Mouse (Mus musculus): Measurements from ENCODE around the gene Nsfl1c.
A peak's percentile ranks its signal among the peaks of the same experiment; 100 is the strongest.
"Not testable (repeated sequence)": the region's sequence is repeated elsewhere in the genome, so short reads cannot be mapped to it uniquely, and the experiment has no call there.

Nsfl1c gene

DNA sequence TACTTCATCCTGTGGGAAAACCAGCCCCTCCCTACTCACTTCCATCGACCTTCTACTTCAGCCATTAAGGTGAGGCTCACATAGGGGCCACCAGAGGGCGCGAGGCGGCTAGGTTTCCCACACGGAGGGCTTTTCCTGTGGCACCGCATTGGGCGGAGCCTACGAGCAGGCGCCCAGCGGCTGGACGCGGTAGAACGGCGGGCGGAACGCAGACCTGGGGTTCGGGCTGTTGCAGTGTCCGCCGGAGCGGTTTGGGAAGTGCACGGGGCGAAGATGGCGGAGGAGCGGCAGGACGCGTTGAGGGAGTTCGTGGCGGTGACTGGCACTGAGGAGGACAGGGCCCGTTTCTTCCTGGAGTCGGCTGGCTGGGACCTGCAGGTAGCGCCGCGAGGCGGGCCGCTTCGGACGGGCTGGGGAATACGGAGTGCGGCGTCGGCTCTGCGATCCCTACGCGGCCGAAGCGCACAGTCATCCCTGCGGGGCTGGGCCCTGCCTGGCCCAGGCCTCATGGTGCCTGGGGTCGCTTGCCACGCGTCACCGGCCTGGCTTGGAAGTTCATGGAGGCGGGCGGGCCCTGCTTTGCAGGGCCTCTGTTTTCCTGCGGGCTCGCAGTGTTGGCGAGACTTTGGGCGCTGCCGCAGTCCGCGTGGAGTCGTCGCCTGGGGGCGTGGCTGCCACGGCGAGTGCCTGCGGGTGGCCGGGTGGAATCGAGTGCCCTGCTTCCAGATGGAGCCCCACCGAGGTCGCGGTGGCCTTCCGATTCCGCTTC lies at the start of gene Nsfl1c:
Gene Nsfl1c (plus strand): TSS at position 148 of the 769 bp plus-strand sequence.
- DNase-seq (ENCODE audit: low spot score in 2 of 2): peak; percentile 97

DNA sequence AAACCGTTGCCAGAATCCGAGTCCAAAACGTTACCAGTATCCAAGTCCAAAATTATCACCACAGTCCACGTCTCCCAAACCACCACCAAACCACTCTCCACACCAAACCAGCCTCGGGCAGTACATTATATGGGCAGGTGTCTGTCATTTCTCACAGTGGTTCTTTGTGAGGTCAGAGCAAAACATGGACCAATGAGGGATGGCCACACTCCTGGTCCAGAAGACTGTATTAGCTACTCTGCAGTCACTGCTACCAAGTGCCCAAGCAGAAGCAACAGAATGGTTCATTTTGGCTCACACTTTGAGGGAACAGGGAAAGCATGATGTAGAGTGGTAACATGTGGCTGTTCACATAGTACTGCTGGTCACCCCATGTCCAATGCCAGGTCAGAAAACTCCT lies 17.9 kb upstream of the Nsfl1c start, which contains the start of gene 4921509C19Rik:
Gene 4921509C19Rik (minus strand): TSS at position 101 of the 400 bp plus-strand sequence.
- DNase-seq (ENCODE audit: low spot score in 2 of 2): not testable (repeated sequence)

DNA sequence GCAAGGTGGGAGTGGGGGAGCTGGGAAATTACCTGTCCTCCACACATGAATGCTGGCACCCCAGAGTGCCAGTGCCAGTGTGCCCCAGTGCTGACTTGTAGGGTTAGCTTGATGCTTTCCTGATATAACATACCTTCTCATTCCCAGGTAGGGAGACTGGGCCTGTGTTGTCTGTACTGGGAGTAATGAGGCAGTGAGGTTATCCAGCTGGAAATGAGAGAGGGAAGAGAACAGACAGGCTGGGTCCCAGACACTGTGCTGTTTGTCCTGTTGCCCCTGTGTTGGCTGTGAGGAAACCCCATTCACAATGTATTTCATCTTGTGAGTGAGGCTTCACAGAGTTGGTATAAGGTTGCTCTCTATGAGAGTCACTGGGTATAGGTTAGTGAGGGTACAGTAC lies 7.5 kb upstream of the Nsfl1c start:
- DNase-seq (ENCODE audit: low spot score in 2 of 2): no peak

DNA sequence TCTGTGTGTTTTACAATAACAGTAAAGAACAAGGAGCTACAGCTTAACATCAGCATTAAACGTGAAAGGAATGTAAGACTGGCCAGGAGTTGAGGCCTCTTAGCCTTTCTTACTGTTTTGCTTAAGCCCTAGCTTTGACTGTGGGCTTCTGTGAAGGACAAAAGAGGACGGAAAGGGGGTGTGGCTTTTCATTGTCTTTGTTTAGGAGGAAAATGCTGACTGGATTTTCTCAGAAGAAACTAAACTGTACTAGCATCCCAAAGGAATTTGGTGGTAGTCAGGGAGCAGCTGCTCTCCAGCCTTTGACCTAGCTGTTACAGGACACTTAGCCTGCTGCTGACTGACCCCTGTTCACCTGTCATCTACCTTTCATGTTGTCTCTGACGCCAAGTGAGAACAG lies 4.4 kb downstream of the Nsfl1c start:
- no peak for DNase-seq (ENCODE audit: low spot score in 2 of 2)

DNA sequence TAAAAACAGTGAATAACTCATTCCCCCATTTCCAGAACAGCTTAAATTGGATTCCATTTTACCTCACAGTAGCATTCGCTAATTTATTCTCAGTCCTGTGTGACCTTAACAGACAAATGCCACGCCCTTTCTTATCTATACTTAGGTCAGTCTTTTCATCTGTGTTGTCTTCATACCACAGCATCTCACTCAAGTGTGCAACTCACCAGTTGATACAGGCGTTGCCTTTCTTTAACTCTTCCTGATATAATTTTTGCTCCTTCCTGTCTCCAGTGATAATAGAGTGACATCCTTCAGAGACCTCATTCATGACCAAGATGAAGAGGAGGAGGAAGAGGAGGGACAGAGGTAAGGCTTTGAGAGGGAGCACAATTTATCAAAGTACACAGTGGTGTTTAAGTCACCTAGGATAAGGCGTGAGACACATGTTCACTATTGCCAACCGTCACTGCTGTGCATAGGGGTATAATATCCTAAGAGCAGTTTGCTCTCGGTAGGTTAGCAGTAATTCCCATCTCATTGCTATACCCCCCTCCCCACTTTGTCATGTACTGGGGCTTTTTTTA lies 6.5 kb downstream of the Nsfl1c start:
- DNase-seq (ENCODE audit: low spot score in 2 of 2): no peak

DNA sequence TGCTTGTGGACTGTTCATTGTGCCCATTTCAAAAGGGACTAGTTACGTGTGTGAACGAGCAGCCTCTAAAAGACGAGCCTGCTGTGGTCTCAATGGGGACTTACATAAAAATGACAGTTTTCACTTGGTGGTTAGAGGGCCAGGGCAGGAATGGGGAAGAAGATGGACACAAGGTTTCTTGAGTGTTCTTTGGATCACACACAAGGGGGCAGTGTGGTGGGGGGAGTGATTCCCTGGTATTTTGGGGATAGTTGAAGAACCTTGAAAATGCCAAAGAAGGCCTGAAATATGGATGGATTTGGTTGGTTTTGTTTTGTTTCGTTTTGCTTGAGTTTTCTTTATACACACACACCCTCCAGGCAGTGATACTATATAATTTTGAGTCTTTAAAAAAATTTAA lies 10.2 kb downstream of the Nsfl1c start:
- no peak for DNase-seq (ENCODE audit: low spot score in 2 of 2)

DNA sequence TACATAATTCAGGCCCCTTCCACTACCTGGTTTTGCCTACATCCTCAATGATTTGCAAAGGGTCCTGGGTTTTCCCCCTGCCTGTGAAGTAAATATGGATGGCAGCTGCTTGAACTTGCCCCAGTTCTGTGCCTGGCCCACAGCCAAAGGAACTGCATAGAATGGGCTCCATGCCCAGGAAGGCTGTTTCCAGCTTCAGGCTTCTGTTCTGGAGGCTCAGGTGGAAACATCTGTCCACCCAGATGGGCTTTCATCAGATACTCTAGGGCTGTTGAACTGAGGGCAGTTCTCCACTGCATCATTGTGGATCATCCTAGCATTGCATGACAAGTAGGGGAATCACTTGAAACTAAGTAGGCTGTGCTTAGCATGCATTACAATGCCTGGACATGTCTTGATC lies 18.2 kb downstream of the Nsfl1c start:
- peak in 1 of 2 experiments; percentile 50 for DNase-seq (ENCODE audit: low spot score in 2 of 2)

DNA sequence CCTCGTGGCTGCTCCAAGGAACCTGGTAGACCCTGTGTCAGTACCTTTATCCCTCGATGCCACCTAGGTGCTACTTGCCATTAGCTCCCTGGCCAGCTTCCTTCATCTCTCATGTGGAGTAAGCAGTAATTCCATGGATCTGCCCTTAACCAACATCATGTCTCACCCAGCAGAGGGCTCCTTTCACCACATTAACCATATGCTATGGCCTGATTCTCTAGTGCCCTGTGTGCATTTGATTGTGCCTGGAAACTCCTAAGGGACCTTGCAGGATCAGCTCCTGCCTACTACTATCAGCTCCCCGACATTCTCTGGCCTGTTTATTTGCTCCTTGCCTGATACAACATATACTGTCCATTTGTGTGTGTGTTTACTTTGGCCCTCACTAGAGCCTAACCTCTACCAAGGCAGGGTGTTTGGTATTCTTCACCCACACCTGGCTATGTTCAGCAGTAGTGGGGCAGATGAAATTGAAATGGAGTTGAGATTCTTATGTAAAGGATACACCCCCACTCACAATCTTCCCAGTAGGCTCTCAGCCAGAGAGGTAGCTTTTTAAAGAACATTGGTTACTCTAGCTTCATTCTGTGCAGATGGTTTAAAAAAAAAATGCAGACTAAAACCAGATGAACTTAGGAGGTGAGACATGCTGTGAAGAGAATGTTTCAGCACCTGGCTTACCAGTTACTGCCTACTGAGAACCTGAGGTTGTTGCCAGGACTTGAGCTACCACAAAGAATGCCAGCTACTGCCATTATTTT lies 19.7 kb downstream of the Nsfl1c start:
- DNase-seq (ENCODE audit: low spot score in 2 of 2): no peak

DNA sequence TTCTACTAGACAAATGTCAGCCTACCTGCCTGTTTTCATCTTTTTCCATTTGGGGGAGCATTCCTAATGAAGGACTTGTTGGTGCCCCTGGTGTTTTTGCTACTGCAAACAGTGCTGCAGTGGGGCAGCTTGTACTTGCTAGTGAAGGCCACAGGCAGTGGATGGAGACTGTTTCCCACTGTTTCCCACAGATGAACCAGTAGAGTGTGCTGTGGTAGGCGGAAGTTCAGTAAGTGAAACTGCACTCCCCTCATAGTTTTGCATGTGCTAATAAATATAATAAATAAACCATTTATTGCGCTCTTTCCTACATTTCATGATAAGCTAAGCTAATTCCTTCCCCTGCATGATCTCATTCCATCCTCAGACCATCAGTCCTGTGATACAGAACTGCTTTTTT lies 25.0 kb downstream of the Nsfl1c start:
- DNase-seq (ENCODE audit: low spot score in 2 of 2): no peak

DNA sequence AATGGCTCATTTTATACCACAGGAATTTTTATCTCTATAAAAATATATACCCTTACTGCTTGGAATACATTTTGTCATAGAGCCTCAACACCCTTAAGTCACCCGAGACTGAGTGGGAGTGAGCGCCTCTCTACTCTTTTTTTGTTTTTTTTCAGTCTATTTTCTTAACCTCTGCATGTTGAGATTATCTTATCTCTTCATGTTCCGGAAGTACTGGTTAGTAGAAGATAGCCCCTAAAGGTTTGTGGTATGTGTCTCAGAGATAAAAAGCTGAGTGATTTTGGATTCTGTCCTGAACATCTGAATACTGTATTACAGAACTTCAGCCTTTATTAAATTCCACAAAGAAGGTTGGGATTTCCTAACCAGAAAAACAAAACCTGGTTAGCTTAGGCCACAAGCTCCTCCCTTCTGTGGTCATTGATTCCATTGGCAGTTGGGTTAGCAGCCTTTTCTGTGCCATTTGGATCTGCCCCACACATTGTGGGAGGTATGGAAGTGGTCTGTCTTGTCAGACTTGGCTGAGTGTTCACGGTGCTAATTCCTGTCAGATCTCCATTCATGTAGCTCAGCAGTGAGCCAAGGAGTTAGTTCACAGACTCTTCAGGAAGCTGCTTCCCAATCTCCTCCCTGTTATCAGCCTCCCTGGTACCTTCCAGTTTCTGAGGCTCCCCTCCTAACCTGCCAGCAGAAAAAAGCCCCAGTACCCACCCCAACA lies 30.5 kb downstream of the Nsfl1c start:
- no peak for DNase-seq (ENCODE audit: low spot score in 2 of 2)

DNA sequence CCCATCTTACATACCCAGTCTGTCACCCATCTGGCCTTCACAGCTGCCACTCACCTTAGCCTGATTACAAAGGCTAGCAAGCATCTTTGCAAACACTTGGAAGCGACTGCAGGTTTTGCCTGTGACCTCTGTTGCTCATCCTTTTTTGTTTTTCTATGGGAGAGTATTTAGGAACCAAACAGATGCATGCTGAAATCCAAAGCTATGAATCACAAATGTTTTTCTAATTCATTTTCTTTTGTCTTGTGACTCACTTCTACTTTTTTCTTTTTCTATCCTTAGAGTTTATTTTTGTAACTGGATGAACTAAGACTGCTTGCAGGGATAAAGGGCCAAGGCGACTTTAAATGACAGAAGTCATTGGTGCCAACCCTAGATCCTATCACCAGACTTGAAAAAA lies 31.5 kb downstream of the Nsfl1c start:
- DNase-seq (ENCODE audit: low spot score in 2 of 2): no peak

DNA sequence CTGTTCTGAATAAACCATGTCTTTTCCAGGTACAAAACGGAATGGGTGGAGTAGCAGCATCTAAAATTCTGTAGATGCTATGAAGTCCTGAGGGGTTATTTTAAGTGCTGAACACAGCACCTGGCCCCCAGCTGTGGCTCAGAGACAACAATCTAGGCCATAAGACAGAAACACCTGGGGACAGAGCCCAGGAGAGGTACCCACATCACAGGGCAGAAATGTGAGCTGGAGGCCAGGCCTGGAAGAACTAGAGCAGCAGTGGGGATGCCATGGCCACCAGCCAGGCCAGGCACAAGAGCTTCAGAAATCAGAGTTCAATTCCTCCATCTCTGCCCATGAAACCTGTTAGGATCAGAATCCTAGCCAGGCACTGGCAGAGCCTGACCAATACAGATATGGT lies 34.1 kb downstream of the Nsfl1c start:
- DNase-seq (ENCODE audit: low spot score in 2 of 2): no peak

DNA sequence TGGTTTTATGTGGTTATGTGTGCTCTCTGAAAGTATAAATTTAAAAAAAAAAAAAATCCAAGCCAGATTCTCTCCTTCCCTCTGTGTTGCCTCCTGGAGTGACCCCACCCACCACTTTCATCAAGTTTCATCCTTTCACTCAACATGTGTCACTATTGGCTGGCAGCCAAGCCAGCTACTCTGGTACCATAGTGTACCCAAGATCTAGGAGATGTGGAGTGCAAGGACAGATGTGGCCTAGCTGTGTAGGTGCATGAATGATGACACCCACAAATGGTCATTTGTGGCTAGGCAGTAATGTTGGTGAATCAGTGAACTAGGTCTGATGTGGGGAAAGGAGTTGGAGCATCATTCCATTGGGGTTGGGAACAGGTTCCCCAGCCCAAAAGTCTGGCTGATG lies 35.2 kb downstream of the Nsfl1c start:
- DNase-seq (ENCODE audit: low spot score in 2 of 2): no peak

DNA sequence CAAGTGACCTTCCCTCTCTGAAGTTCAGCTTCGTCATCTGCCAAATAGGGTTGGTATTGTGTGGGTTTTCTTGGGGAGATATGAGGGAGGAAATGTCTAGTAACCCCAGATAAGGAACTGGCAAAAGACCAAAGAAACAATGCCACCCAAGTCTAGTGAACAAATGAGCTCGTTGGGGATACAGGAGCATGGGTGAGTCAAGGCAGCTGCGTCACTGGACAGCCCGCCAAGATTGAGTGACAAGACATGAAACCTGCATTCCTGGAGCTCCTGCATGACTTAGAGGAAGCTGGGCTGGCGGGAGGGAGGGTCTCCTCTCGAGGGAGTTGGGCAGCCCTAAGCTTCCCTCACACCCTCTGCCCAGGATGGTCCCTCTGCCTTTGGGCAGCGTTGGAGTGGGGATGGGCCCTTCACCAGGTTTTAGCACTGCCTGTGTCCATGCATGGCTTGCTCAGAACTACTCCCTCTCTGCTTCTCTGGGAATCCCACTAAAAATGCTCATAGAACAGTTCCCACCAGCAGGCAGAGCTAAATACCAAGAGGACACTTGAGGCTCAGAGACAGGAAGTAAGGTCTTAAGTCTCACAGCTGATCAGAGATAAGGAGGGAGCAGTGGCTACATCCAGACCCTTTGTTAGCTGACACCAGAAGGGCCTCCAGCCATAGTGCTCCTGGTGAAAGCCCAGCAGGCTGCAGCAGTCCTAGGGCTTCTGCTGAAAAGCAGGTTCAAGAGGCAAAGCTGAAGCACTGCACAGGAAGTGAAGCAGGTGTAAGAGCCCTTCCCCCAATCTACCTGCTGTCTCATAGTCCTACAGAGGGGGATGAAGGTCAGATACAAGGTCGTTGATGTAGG lies 36.6 kb downstream of the Nsfl1c start:
- no peak for DNase-seq (ENCODE audit: low spot score in 2 of 2)

DNA sequence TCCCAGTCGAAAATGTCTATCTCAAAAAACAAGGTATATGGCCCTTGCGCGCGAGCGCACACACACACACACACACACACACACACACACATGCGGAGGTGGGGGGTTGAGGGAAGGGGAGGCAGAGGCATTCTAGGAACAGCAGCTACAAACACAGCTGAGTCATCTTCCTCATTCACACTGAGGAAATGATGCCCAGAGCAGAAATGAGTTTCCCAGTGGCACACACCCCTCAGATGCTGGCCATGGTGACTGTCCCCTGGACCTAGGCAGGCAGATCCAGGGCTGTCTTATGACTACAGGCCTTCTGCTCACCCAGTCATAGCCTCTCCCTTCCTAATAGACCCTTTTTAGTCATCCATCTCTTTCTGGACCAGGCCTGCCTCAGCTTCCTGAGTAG lies 39.6 kb downstream of the Nsfl1c start:
- DNase-seq (ENCODE audit: low spot score in 2 of 2): no peak

DNA sequence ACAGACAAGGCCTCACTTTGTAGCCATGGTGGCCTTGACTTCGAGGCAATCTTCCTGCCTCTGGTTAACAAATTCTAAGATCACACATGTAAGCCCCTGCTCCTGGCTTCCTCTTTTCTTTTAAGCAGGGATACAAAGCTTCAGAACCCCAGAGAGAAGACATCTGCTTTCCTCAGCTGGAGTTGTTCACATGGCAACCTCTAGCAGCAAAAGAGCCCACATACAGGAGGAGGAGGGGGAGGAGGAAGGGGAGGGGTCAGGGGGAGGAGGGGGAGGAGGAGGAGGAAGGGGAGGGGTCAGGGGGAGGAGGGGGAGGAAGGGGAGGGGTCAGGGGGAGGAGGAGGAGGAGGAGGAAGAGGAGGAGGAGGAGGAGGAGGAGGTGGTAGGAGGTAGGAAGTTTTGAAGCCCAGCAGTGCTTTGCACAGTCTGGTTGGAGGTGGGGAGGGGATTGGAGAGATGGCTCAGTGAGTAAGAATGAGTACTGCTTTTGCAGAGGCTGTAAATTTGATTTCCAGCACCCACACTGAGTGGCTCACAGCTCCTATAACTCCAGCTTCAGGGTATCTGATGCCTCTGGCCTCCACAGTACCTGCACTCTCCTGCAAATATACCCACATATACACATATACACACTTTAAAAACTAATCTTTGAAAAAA lies 42.1 kb downstream of the Nsfl1c start:
- no peak for DNase-seq (ENCODE audit: low spot score in 2 of 2)

DNA sequence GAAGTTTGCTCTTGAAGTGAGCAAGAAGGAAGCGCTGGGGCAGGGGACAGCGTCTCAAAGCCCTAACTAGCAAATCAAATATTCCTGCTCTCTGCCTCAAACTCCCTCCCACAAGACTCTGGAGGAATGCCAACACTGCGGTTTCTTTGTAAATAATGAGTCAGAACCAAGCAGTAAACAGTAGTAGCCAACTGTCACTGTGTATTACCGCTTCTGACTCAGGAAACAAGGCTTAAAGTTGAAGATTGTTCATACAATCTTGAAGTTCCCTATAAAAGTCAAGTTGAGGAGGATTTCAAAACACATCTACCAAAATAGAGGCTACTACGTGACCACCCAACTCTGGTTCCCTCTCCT lies 42.6 kb downstream of the Nsfl1c start:
- no peak for DNase-seq (ENCODE audit: low spot score in 2 of 2)

DNA sequence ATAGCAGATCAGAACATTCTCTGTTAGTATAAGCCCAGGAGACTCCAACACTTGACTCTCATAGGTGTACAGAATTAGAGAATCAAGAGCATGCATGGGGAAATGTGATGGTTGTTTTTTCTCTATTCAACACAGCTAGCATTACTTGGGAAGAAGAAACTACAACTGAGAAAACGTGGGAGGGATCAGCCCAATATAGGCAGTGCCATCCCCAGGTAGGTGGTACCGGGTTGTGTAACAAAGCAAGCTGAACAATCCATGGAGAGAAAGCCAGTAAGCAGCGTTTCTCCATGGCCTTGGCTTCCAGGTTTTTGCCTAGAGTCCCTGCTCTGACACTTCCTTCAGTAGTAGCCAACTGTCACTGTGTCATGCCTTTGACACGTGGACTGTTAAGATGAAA lies 44.7 kb downstream of the Nsfl1c start:
- no peak for DNase-seq (ENCODE audit: low spot score in 2 of 2)

DNA sequence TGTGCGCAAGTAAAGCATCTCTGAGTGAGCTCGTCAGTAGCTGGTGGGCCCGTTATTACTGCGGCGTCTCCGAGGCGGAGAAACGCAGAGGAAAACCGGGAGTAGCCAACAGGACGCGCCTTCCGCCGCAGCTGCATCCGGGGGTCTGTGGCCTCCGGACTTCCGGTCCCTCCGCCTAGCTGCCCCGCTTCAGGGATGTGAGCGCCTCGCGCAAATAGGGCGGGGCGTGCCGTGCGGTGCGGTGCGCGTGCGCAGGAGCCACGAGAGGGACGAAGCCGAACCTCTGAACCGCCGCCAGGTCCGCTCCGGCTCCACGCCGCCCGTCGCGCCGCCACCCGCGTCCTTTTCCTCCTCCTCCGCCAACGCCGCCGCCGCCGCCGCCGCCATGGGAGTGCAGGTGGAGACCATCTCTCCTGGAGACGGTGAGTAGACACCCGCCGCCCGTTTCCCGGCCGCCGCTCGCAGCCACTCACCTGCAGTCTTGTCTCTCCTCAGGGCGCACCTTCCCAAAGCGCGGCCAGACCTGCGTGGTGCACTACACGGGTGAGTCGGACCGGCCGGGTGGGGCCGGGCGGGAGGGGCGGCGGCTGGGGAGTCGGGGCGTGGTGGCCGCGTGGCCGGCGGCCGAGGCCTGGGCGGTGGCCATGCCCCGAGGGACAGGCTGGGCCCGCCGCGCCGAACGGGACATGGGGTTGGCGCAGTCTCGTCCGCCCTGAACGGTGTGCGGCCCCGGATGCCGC lies 48.5 kb downstream of the Nsfl1c start, which contains the start of gene Fkbp1a:
Gene Fkbp1a (plus strand): TSS at position 161 of the 740 bp plus-strand sequence.
- DNase-seq (ENCODE audit: low spot score in 2 of 2): peak; percentile 91 to 97
